Mouse (Mus musculus): ENCODE data around the gene Mybbp1a.

DNA sequence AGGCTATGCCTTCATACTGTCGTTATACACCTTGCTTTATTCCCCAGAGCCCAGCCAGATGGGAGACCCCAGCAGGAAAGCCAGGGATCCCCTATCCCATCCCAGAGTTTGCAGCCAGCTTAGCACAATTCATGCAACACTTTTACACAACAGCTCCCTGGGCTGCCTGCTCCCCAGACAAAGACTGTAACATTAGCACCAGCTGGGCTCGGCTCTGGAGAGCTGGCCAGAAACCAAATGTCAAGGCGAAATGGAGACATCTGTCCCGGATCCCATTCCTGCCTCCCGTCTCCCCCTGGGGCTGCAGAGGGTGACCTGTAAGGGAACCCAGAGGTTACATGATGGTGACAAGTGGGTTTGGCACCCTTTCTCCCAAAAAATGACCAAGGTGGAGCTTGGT is 47.5 kb upstream of the Mybbp1a start:
- TF ChIP-seq GATA1 (IDR thresholded peaks at IDR 0.05; ENCODE audit: low read length) (no peak), TAL1 (IDR thresholded peaks at IDR 0.05; ENCODE audit: low read length) (no peak)

Measured in erythroblast, embryonic 14.5 days (primary cell).